Mouse (Mus musculus): ENCODE data around the gene Atp8a2.
"Not testable (repeated sequence)": the region's sequence is repeated elsewhere in the genome, so short reads cannot be mapped to it uniquely, and the experiment has no call there.

Gene Atp8a2

GRCm38 (mm10) chr14:59721356-59721755 is 475.6 kb downstream of the Atp8a2 start:
- in situ Hi-C loops (cut with MseI, MboI) = no loop called here

- in situ Hi-C loops (cut with MseI, MboI) = no loop called here
Observed at GRCm38 (mm10) chr14:59720386-59720785, 476.6 kb downstream of the Atp8a2 start.

- in situ Hi-C loops (cut with MseI, MboI) = not testable (repeated sequence)
Observed at GRCm38 (mm10) chr14:59716443-59717085, 480.4 kb downstream of the Atp8a2 start.

GRCm38 (mm10) chr14:59715695-59716442 is 481.1 kb downstream of the Atp8a2 start:
- in situ Hi-C loops (cut with MseI, MboI) = no loop called here

GRCm38 (mm10) chr14:59709505-59710335 is 487.3 kb downstream of the Atp8a2 start:
- in situ Hi-C loops (cut with MseI, MboI) = no loop called here

- in situ Hi-C loops (cut with MseI, MboI) = no loop called here
Observed at GRCm38 (mm10) chr14:59708009-59708408, 489.0 kb downstream of the Atp8a2 start.

- in situ Hi-C loops (cut with MseI, MboI) = no loop called here
Observed at GRCm38 (mm10) chr14:59705326-59706058, 491.5 kb downstream of the Atp8a2 start.

GRCm38 (mm10) chr14:59701492-59701891 is 495.5 kb downstream of the Atp8a2 start:
- in situ Hi-C loops (cut with MseI, MboI) = no loop called here

GRCm38 (mm10) chr14:59695160-59695559 is 501.8 kb downstream of the Atp8a2 start:
- in situ Hi-C loops (cut with MseI, MboI) = no loop called here

GRCm38 (mm10) chr14:59692164-59692563 is 504.8 kb downstream of the Atp8a2 start:
- in situ Hi-C loops (cut with MseI, MboI) = no loop called here

- in situ Hi-C loops (cut with MseI, MboI) = no loop called here
Observed at GRCm38 (mm10) chr14:59691402-59691801, 505.6 kb downstream of the Atp8a2 start.

- in situ Hi-C loops (cut with MseI, MboI) = no loop called here
Observed at GRCm38 (mm10) chr14:59690954-59691353, 506.0 kb downstream of the Atp8a2 start.

- in situ Hi-C loops (cut with MseI, MboI) = no loop called here
Observed at GRCm38 (mm10) chr14:59689596-59689995, 507.4 kb downstream of the Atp8a2 start.

- in situ Hi-C loops (cut with MseI, MboI) = no loop called here
Observed at GRCm38 (mm10) chr14:59686229-59686628, 510.8 kb downstream of the Atp8a2 start.

- in situ Hi-C loops (cut with MseI, MboI) = no loop called here
Observed at GRCm38 (mm10) chr14:59685343-59685742, 511.6 kb downstream of the Atp8a2 start.

- in situ Hi-C loops (cut with MseI, MboI) = no loop called here
Observed at GRCm38 (mm10) chr14:59681906-59682305, 515.1 kb downstream of the Atp8a2 start.

- in situ Hi-C loops (cut with MseI, MboI) = no loop called here
Observed at GRCm38 (mm10) chr14:59677598-59678003, 519.4 kb downstream of the Atp8a2 start.

GRCm38 (mm10) chr14:59675330-59675729 is 521.6 kb downstream of the Atp8a2 start:
- in situ Hi-C loops (cut with MseI, MboI) = no loop called here

- in situ Hi-C loops (cut with MseI, MboI) = no loop called here
Observed at GRCm38 (mm10) chr14:59674556-59674955, 522.4 kb downstream of the Atp8a2 start.

GRCm38 (mm10) chr14:59672893-59673515 is 524.0 kb downstream of the Atp8a2 start:
- in situ Hi-C loops (cut with MseI, MboI) = no loop called here

- in situ Hi-C loops (cut with MseI, MboI) = no loop called here
Observed at GRCm38 (mm10) chr14:59657098-59657497, 539.9 kb downstream of the Atp8a2 start.

Measured in mouse trophoblast stem cell (cell line).